Comparison of ENCODE assay signal across 9 mouse cellular contexts in genomic region chr2:156356031-156356430, GRCm38 (mm10). TPM values are rescaled to one million over a fixed set of nuclear protein-coding genes. Genes with fewer than 3 reads are reported as not detected.
DNase-seq lines count a peak whose midpoint lies in the region; ATAC-seq and TF ChIP-seq lines count a peak whose summit lies in the region.
"Had no signal": no experiment of that assay in that cellular context is flagged by ENCODE, and none has a peak within 500 bp of the region (broad histone marks: within the 10 kb centered on the region; RNA-seq: fewer than 3 reads in every experiment).

No protein-coding gene starts in this region.

- TF ChIP-seq POLR2A in testis, adult 2 months (IDR thresholded peaks at IDR 0.05; ENCODE audit: control insufficient read depth, low read depth, low read length), result no peak

- no peaks in the 10 kb centered on the region for H3K36me3 ChIP-seq in hindbrain, embryonic 14.5 days (replicated peaks; ENCODE audit: control insufficient read depth, insufficient read depth)
- no peaks in the 10 kb centered on the region for H3K36me3 ChIP-seq in hindbrain, embryonic 11.5 days (ENCODE audit: control insufficient read depth, insufficient read depth, low read length)
- H3K36me3 ChIP-seq in testis, adult 2 months (ENCODE audit: control insufficient read depth, insufficient read depth, low read length), result no peaks in the 10 kb centered on the region
- H3K36me3 ChIP-seq in kidney, postnatal 0 days (ENCODE audit: insufficient read depth, low read length), result no peaks in the 10 kb centered on the region
- H3K36me3 ChIP-seq in splenic B cell, adult 2 months (ENCODE audit: control insufficient read depth, insufficient read depth, low read length, poor library complexity, severe bottlenecking), result no peaks in the 10 kb centered on the region

- 0 out of 2 replicates have a peak, but pooled peaks have one; percentile 62 for ATAC-seq in hindbrain, embryonic 14.5 days (ENCODE audit: low FRiP score)
- ATAC-seq in hindbrain, embryonic 11.5 days (ENCODE audit: low FRiP score), result no peak
- ATAC-seq in kidney, postnatal 0 days (replicated peaks; ENCODE audit: low FRiP score, low read depth), result peak; percentile 69; the same call in 1 of the 2 replicates
- ATAC-seq in megakaryocyte-erythroid progenitor cell, adult 5-6 weeks (replicated peaks; ENCODE audit: low FRiP score, low TSS enrichment, poor library complexity, severe bottlenecking), result no peak

- no peak overlapping the region for H3K9ac ChIP-seq in hindbrain, embryonic 14.5 days
- H3K9ac ChIP-seq in hindbrain, embryonic 11.5 days (ENCODE audit: low read depth, low read length), result no peak overlapping the region
- H3K9ac ChIP-seq in kidney, postnatal 0 days (ENCODE audit: low read depth, low read length), result no peak overlapping the region

- H3K4me3 ChIP-seq in hindbrain, embryonic 14.5 days (replicated peaks; ENCODE audit: low read length), result no peak overlapping the region
- no peak overlapping the region for H3K4me3 ChIP-seq in hindbrain, embryonic 11.5 days (ENCODE audit: low read depth, low read length)
- H3K4me3 ChIP-seq in testis, adult 2 months (ENCODE audit: control insufficient read depth, low read depth, low read length), result no peak overlapping the region
- no peak overlapping the region for H3K4me3 ChIP-seq in kidney, postnatal 0 days (replicated peaks; ENCODE audit: low read depth, low read length)
- H3K4me3 ChIP-seq: left cerebral cortex, adult 2 months had no signal

- H3K4me2 ChIP-seq in hindbrain, embryonic 14.5 days (replicated peaks), result no peak overlapping the region
- no peak overlapping the region for H3K4me2 ChIP-seq in hindbrain, embryonic 11.5 days (replicated peaks; ENCODE audit: low read depth, low read length)
- no peak overlapping the region for H3K4me2 ChIP-seq in kidney, postnatal 0 days (ENCODE audit: low read length)

- TF ChIP-seq CTCF in testis, adult 2 months (IDR thresholded peaks at IDR 0.05; ENCODE audit: control insufficient read depth, insufficient read depth, insufficient replicate concordance, low read depth, low read length), result no peak
- no peak for TF ChIP-seq CTCF in kidney, postnatal 0 days (IDR thresholded peaks at IDR 0.05; ENCODE audit: low read depth)

- H3K9me3 ChIP-seq in hindbrain, embryonic 14.5 days (ENCODE audit: control insufficient read depth, low read length), result no peaks in the 10 kb centered on the region
- H3K9me3 ChIP-seq in hindbrain, embryonic 11.5 days (ENCODE audit: control insufficient read depth, low read length), result no peaks in the 10 kb centered on the region
- no peaks in the 10 kb centered on the region for H3K9me3 ChIP-seq in kidney, postnatal 0 days (replicated peaks; ENCODE audit: low read length)

- WGBS in hindbrain, embryonic 14.5 days, result 32% methylated on average over 7 of the region's 7 CpGs
- WGBS in hindbrain, embryonic 11.5 days, result 54% methylated on average over 7 of the region's 7 CpGs
- 43% methylated on average over 7 of the region's 7 CpGs for WGBS in kidney, postnatal 0 days

- H3K4me1 ChIP-seq in hindbrain, embryonic 14.5 days (replicated peaks; ENCODE audit: control insufficient read depth, insufficient read depth, low read length), result no peaks in the 10 kb centered on the region; the same call in 1 of the 2 replicates
- no peaks in the 10 kb centered on the region for H3K4me1 ChIP-seq in hindbrain, embryonic 11.5 days (replicated peaks; ENCODE audit: control insufficient read depth, insufficient read depth, low read length)
- no peaks in the 10 kb centered on the region for H3K4me1 ChIP-seq in testis, adult 2 months (ENCODE audit: control insufficient read depth, insufficient read depth, low read length)
- H3K4me1 ChIP-seq in kidney, postnatal 0 days (replicated peaks; ENCODE audit: insufficient read depth, low read length), result no peaks in the 10 kb centered on the region

- no peak overlapping the region for H3K27ac ChIP-seq in hindbrain, embryonic 14.5 days
- H3K27ac ChIP-seq in hindbrain, embryonic 11.5 days (ENCODE audit: low read depth, low read length), result no peak overlapping the region
- peak overlapping the region; percentile 53; the same call in 1 of the 2 replicates for H3K27ac ChIP-seq in testis, adult 2 months (ENCODE audit: control insufficient read depth, insufficient read depth, low read depth, low read length)
- no peak overlapping the region for H3K27ac ChIP-seq in kidney, postnatal 0 days

- H3K27me3 ChIP-seq in hindbrain, embryonic 14.5 days (ENCODE audit: control insufficient read depth, insufficient read depth, low read length), result no peaks in the 10 kb centered on the region
- no peaks in the 10 kb centered on the region for H3K27me3 ChIP-seq in hindbrain, embryonic 11.5 days (ENCODE audit: control insufficient read depth, insufficient read depth, low read length)
- no peaks in the 10 kb centered on the region for H3K27me3 ChIP-seq in testis, adult 2 months (ENCODE audit: control insufficient read depth, insufficient read depth, low read length)
- H3K27me3 ChIP-seq in kidney, postnatal 0 days (ENCODE audit: insufficient read depth, low read length), result no peaks in the 10 kb centered on the region
- no peaks in the 10 kb centered on the region for H3K27me3 ChIP-seq in splenic B cell, adult 2 months (ENCODE audit: control insufficient read depth, insufficient read depth, low read length, poor library complexity, severe bottlenecking)

- DNase-seq in hindbrain, embryonic 14.5 days (ENCODE audit: low spot score), result peak; percentile 68
- DNase-seq in hindbrain, embryonic 11.5 days (ENCODE audit: low spot score), result no peak
- DNase-seq in testis, postnatal 10 days (ENCODE audit: low spot score), result no peak
- DNase-seq in kidney, postnatal 0 days (ENCODE audit: low spot score), result peak; percentile 35
- peak; percentile 23 for DNase-seq in splenic B cell, adult 2 months (ENCODE audit: low read depth, low spot score)
- DNase-seq in T-cell, adult 2 months (ENCODE audit: low spot score), result no peak

RNA-seq across cellular contexts. Expression of gene Scand1, which starts 43.5 kb away (rescaled TPM):
- 93.0 and 104 TPM in 2 replicates for polyA plus RNA-seq in hindbrain, embryonic 14.5 days (2014; fragmentation: Nextera tagmentation; extraction: Ambion mirVana)
- polyA plus RNA-seq in hindbrain, embryonic 11.5 days (2014; fragmentation: Nextera tagmentation; extraction: Ambion mirVana), result 81.9 and 87.2 TPM in 2 replicates
- polyA plus RNA-seq in testis, adult 2 months (2012; rRNA removed), result 212 and 340 TPM in 2 replicates
- 140 and 181 TPM in 2 replicates for polyA plus RNA-seq in kidney, postnatal 0 days (2015; fragmentation: Nextera tagmentation; extraction: Ambion mirVana)
- 4.1 TPM in 2 replicates for total RNA-seq in megakaryocyte-erythroid progenitor cell, adult 5-6 weeks (2014; fragmentation: Nextera tagmentation)
- 16.5 and 48.7 TPM in 2 replicates for total RNA-seq in megakaryocyte-erythroid progenitor cell, adult 5-6 weeks (2017)

RNA-seq across cellular contexts. Expression of gene Cnbd2, which starts 43.9 kb away (rescaled TPM):
- 5.8 and 8.0 TPM in 2 replicates for polyA plus RNA-seq in hindbrain, embryonic 14.5 days (2014; fragmentation: Nextera tagmentation; extraction: Ambion mirVana)
- polyA plus RNA-seq in hindbrain, embryonic 11.5 days (2014; fragmentation: Nextera tagmentation; extraction: Ambion mirVana), result 4.4 and 4.6 TPM in 2 replicates
- polyA plus RNA-seq in testis, adult 2 months (2012; rRNA removed), result 94.5 and 95.7 TPM in 2 replicates
- polyA plus RNA-seq in kidney, postnatal 0 days (2015; fragmentation: Nextera tagmentation; extraction: Ambion mirVana), result 14.7 and 16.2 TPM in 2 replicates
- total RNA-seq in megakaryocyte-erythroid progenitor cell, adult 5-6 weeks (2014; fragmentation: Nextera tagmentation), result 1.4 and 7.1 TPM in 2 replicates
- 5.2 and 9.3 TPM in 2 replicates for total RNA-seq in megakaryocyte-erythroid progenitor cell, adult 5-6 weeks (2017)

Comparison
In these comparisons a context has a peak if more than half of its experiments do, and no peak if none do; other contexts are left out.
1. ATAC-seq: peak in hindbrain, embryonic 14.5 days (single experiment) and kidney, postnatal 0 days (single experiment); none in hindbrain, embryonic 11.5 days (single experiment) and megakaryocyte-erythroid progenitor cell, adult 5-6 weeks (single experiment).
2. DNase-seq: peak in hindbrain, embryonic 14.5 days (single experiment), kidney, postnatal 0 days (single experiment) and splenic B cell, adult 2 months (single experiment); none in hindbrain, embryonic 11.5 days (single experiment), testis, postnatal 10 days (single experiment) and T-cell, adult 2 months (single experiment).